Mouse (Mus musculus): ENCODE measurements at regions not wholly inside any gene's neighbourhood (a gene's known extent, or its start where the extent isn't known, plus 50 kb on each side); places are given as distances from the start of the nearest gene placed in this dataset.

- no peak for TF ChIP-seq CTCF (IDR thresholded peaks at IDR 0.05; ENCODE audit: borderline replicate concordance, extremely low read depth, insufficient read depth, insufficient read length)
- TF ChIP-seq POLR2A (IDR thresholded peaks at IDR 0.05; ENCODE audit: borderline replicate concordance, extremely low read depth, insufficient read depth, insufficient read length, poor library complexity, severe bottlenecking), result no peak
Observed at GRCm38 (mm10) chr14:120699378-120699777, 211.6 kb upstream of the Ipo5 start.

Data from brain, embryonic 14.5 days (tissue).